Mouse (Mus musculus) testis, adult 2 months (tissue): ENCODE results near the gene Sis.

ENCODE experiments used
- CTCF ChIP-seq: fragments of 200-500 bp; IDR thresholded peaks from 2 replicates; pipeline ENCODE4 v1.5.1; 2012; ENCODE audit warnings: low read depth, mild to moderate bottlenecking, inconsistent platforms, low read length, moderate library complexity; ENCODE audit not compliant: control insufficient read depth, insufficient read depth, insufficient replicate concordance
- POLR2A ChIP-seq: fragments of 200-500 bp; IDR thresholded peaks from 2 replicates; pipeline ENCODE4 v1.6.1; 2012; ENCODE audit warnings: low read depth, mild to moderate bottlenecking, inconsistent platforms, low read length, moderate library complexity; ENCODE audit not compliant: control insufficient read depth

DNA sequence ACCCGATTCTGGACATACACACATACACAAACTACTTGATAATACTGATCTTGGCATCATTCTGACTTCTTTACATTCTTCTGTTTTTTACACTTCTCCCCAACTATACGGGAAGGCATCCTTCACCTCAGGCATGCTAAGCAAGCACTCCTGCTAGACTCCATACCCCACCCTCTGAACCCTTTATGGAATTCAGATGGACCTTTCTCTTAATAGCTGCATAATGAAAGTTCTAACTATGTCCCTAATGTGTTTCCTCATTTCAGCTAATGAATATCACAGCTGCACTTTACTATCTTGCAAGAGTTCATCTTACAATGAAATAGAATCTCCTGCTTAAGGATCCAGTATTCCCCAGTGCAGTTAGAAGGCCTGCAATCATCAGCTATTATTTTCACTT, 127.0 kb downstream of the Sis start:
- TF ChIP-seq CTCF (no peak), POLR2A (no peak)
